Mouse (Mus musculus) midbrain, embryonic 16.5 days (tissue): ENCODE results near the gene Trim8. TPM values are rescaled to one million over a fixed set of nuclear protein-coding genes. Genes with fewer than 3 reads are reported as not detected.

Source experiments
- ATAC-seq: fragments of 200-750 bp; cut with Nextera tagmentation; 2 replicates; pipeline ENCODE4 v1.8.0; 2017; ENCODE audit warnings: moderate TSS enrichment
- H3K27ac ChIP-seq: fragments of 300-500 bp; sonication (generic); 2 replicates; pipeline ENCODE4 v1.5.1; 2014; ENCODE audit warnings: mild to moderate bottlenecking, low read length, mixed read lengths
- H3K27me3 ChIP-seq: fragments of 300-500 bp; sonication (generic); 2 replicates; pipeline ENCODE4 v1.6.1; 2014; ENCODE audit warnings: low read depth, low read length, mixed read lengths; ENCODE audit not compliant: control insufficient read depth, insufficient read depth
- H3K36me3 ChIP-seq: fragments of 300-500 bp; sonication (generic); 2 replicates; pipeline ENCODE4 v1.6.1; 2014; ENCODE audit warnings: mild to moderate bottlenecking, low read length, moderate library complexity, mixed read lengths; ENCODE audit not compliant: control insufficient read depth, insufficient read depth
- H3K4me1 ChIP-seq: fragments of 300-500 bp; sonication (generic); 2 replicates; pipeline ENCODE4 v1.6.1; 2014; ENCODE audit warnings: mild to moderate bottlenecking, low read length, mixed read lengths; ENCODE audit not compliant: control insufficient read depth, insufficient read depth
- H3K4me2 ChIP-seq: fragments of 300-500 bp; sonication (generic); 2 replicates; pipeline ENCODE4 v1.6.1; 2014; ENCODE audit warnings: mild to moderate bottlenecking, low read length, mixed read lengths
- H3K4me3 ChIP-seq: fragments of 300-500 bp; sonication (generic); 2 replicates; pipeline ENCODE4 v1.5.1; 2014; ENCODE audit warnings: low read depth, mild to moderate bottlenecking, low read length, moderate library complexity, mixed read lengths
- H3K9ac ChIP-seq: fragments of 300-500 bp; sonication (generic); 2 replicates; pipeline ENCODE4 v1.6.1; 2014; ENCODE audit warnings: low read depth, low read length, mixed read lengths
- H3K9me3 ChIP-seq: fragments of 300-500 bp; sonication (generic); replicated peaks from 2 replicates; pipeline ENCODE4 v1.6.1; 2014; ENCODE audit warnings: mild to moderate bottlenecking, low read length, mixed read lengths; ENCODE audit not compliant: control insufficient read depth, poor library complexity, severe bottlenecking
- WGBS: fragments of 180-500 bp; shearing (Covaris S2); extraction: QIAGEN DNeasy Blood & Tissue Kit; methylation state at CpG from one replicate; pipeline ENCODE4 v1.1.7; 2014; 5-methylcytosine and 5-hydroxymethylcytosine counted together
- polyA plus RNA-seq: library from polyadenylated mRNA; unstranded; fragments of >200 nt; fragmentation: Nextera tagmentation; extraction: Ambion mirVana; gene quantifications from 2 replicates; pipeline ENCODE4 v1.2.1, GENCODE M21; 2015

Gene Trim8
- polyA plus RNA-seq, 1 experiment from 2014 or later = 26.8 TPM

DNA sequence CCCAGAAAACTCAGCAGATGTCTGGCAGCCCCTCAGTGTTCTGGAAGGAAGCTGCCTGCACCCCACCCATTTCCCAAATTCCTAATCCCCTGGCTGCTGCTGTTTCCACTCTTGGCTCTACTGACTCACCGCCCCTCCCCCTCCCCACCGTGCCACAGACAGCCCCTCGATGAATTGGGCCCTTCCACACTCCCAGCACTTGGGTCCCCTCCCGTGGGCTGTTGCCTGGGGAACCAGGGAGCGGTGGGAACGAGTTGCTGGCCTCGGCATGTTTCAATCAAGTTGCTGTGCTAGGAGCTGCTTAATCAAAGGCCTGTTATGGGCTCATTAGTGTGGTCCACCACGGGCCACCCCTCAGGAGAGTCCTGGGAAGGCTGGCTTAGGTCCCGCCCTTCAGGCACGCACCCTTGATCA is 24.1 kb upstream of the Trim8 start:
- H3K4me2 ChIP-seq = no peak overlapping the region
- H3K4me3 ChIP-seq = no peak overlapping the region
- H3K9ac ChIP-seq = no peak overlapping the region
- H3K27ac ChIP-seq = no peak overlapping the region
- 22% methylated on average over 10 of the region's 10 CpGs for WGBS
- H3K9me3 ChIP-seq = no peaks in the 10 kb centered on the region
- H3K27me3 ChIP-seq = no peaks in the 10 kb centered on the region
- H3K4me1 ChIP-seq = peaks cover 13% of the 10 kb centered on the region
- no peak; the same call in 1 of the 2 replicates for ATAC-seq
- 0 out of 2 replicates have a peak, but pooled peaks cover 6% of the 10 kb centered on the region for H3K36me3 ChIP-seq

DNA sequence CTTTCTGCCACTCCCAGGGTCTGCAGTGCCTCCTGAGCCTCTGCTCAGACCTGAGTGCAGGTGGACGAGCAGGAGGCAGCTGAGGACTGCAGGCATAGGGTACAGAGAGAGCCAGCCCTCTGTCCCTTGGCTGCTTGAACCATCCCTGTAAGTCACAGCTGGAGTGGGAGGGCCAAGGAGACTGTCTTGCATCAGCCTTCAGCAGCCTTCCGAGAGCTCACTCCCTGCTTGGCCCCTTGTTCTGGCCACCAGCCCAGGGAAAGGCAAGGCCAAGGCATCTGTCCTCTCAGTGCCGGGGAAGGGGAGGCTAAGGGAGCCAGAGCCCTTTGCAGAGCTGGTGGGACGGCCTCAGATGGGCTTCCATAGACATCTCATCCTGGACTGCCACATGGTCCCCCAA is 23.3 kb upstream of the Trim8 start:
- WGBS = 82% methylated on average over 4 of the region's 4 CpGs
- 0 out of 2 replicates have a peak, but pooled peaks cover 6% of the 10 kb centered on the region for H3K36me3 ChIP-seq

DNA sequence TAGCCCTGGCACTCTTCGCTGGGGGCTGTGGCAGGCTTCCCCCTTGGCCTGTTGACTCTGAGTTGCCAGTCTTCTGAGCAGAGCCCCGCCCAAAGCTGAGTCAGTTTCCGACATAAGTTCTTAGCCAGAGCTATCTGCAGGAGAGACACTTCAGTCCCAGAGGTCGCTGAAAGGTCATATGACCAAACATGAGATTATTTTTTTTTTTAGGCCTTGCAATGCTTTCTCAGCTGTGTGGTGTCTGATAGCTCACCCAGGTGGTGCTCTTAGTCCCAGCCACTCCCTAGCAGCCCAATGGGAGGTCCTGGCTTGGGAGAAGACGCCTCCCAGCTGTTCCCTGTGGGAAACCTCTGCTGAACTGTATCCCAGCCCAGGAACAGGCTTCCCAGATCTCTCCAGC is 22.7 kb upstream of the Trim8 start:
- Histone ChIP-seq H3K9me3 (no peaks in the 10 kb centered on the region), H3K4me3 (no peak overlapping the region), H3K27me3 (no peaks in the 10 kb centered on the region), H3K9ac (no peak overlapping the region), H3K36me3 (0 out of 2 replicates have a peak, but pooled peaks cover 6% of the 10 kb centered on the region), H3K4me2 (no peak overlapping the region), H3K27ac (no peak overlapping the region), H3K4me1 (peaks cover 15% of the 10 kb centered on the region)
- no peak for ATAC-seq
- WGBS = 81% methylated on average over 5 of the region's 5 CpGs

More for the DNA sequence above, 23.3 kb upstream of the Trim8 start:
- ATAC-seq = no peak
- H3K9me3 ChIP-seq = no peaks in the 10 kb centered on the region
- no peak overlapping the region for H3K9ac ChIP-seq
- no peak overlapping the region for H3K4me3 ChIP-seq
- H3K27me3 ChIP-seq = no peaks in the 10 kb centered on the region
- H3K4me2 ChIP-seq = no peak overlapping the region
- peaks cover 13% of the 10 kb centered on the region for H3K4me1 ChIP-seq
- 0 out of 2 replicates have a peak overlapping the region, but pooled peaks have one; percentile 5 for H3K27ac ChIP-seq

DNA sequence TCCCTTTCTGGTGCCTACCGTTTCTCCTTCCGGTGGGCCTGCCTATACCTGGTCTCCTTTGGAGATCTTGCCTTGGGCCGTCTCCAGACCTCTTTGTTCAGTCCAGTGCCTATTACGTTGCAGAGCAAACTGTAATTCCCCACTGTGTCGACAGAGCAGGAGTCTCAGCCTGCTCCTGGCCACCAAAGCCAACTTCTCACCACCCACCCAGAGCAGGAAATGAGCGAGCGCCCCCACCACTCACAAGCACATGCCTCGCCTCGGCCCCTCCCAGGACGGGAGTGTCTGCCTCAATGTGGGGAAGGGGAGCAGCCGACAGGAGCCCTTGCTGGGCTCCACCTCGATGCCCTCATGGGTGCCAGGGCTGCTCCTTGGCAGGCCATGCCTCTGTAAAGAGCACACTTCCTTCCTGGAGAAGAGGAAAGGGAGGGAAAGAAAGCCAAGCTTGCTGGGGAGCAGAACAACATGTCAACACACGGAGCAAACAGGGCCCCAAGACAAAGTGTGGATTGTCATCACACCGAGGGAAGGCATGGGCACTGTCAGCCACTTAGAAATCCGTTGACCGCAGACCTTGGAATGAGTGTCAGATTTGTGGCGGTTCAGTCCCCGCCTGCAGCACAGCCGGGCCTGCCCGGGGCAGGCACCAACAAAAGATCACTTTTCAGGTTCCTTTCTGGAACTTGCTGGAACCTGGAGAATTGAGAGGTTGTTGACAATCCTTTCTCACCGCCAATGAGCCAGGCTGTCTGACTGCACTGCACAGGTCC is 22.0 kb upstream of the Trim8 start:
- Histone ChIP-seq H3K9me3 (no peaks in the 10 kb centered on the region), H3K4me2 (no peak overlapping the region), H3K4me1 (peaks cover 20% of the 10 kb centered on the region), H3K9ac (no peak overlapping the region), H3K36me3 (0 out of 2 replicates have a peak, but pooled peaks cover 6% of the 10 kb centered on the region), H3K27ac (no peak overlapping the region), H3K4me3 (no peak overlapping the region), H3K27me3 (no peaks in the 10 kb centered on the region)
- 79% methylated on average over 21 of the region's 21 CpGs for WGBS
- ATAC-seq = no peak

DNA sequence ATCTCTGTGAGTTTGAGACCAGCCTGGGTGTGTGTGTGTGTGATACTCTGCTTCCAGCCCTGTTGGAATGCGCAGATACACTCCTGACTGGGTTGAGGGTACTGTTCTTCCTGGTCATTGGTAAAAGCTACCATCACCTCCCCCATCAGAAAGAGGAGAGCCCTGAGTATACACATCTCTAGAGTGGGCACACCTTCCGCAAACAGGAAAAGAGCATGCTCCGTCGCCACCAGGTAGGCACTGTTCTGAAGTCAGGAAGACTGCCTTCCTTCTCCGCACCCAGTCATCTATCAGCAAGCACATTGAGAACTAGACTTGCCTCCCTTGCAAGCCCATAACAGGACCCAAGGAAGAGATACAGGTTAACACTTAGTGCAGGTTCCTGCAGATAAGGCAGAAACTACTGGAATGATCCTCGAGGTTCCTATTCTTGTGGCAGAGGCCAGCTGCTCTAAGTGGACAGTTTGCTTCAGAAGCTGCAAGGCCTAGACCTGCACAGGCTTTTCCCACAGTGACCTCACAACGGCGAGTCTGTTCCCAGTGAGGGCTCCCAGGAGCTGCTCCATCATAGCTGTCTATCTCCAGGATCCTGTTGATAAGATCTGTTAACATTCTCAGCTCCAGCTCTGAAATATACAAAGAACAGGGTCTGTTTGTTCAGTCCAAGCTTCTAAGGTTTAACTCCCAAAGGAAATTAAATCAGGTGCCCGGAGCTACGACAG is 20.7 kb upstream of the Trim8 start:
- WGBS = 65% methylated on average over 10 of the region's 10 CpGs
- H3K9me3 ChIP-seq = no peaks in the 10 kb centered on the region
- no peak for ATAC-seq
- no peak overlapping the region for H3K4me3 ChIP-seq
- no peaks in the 10 kb centered on the region for H3K27me3 ChIP-seq
- H3K9ac ChIP-seq = no peak overlapping the region
- H3K4me1 ChIP-seq = peaks cover 20% of the 10 kb centered on the region
- no peaks in the 10 kb centered on the region for H3K36me3 ChIP-seq
- H3K4me2 ChIP-seq = no peak overlapping the region
- peak overlapping the region; percentile 47; the same call in 1 of the 2 replicates for H3K27ac ChIP-seq

DNA sequence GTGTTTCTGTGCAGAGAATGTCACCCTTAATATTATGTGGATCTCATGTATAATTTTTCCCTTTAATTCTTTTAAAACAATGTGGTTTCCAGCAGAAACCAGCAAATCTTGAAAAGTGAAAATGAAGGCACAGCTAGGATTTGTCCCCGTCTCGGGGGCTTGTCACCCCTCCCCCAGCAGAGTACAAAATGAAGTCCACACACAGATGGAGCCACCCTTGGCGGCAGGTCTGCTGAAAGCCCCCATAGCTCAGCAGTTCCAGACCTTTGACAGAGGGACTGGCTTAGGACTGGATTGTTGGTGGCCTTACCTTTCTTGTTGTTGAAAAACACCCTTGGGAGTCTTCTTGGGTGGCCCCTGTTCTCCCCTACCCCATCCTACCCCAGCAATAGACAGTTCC is 20.1 kb upstream of the Trim8 start:
- Histone ChIP-seq H3K27ac (peak overlapping the region; percentile 47), H3K4me2 (no peak overlapping the region), H3K27me3 (no peaks in the 10 kb centered on the region), H3K9me3 (no peaks in the 10 kb centered on the region), H3K4me1 (peaks cover 20% of the 10 kb centered on the region), H3K36me3 (no peaks in the 10 kb centered on the region), H3K9ac (no peak overlapping the region), H3K4me3 (no peak overlapping the region)
- 5% methylated on average over 3 of the region's 3 CpGs for WGBS
- no peak for ATAC-seq

DNA sequence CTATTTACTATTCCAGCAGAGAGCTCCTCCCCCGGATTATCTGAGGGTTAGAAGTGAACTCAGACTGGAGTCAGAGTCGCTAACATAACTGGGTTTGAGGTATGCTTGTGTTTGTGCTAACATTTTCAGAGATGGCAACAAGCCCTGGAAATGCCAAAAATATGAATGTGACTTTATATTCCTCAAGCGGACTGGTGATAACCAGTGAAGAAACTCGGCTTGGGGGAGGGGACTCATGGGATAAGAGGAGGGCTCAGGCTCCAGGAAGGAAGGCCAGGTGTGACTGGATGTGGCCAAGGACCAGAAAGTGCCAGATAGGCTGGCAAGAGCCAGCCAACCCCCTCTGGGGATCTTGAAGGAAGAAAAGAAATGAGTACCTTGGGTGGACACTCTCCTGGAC is 19.7 kb upstream of the Trim8 start:
- no peaks in the 10 kb centered on the region for H3K27me3 ChIP-seq
- H3K4me1 ChIP-seq = peaks cover 20% of the 10 kb centered on the region
- H3K9ac ChIP-seq = no peak overlapping the region
- no peaks in the 10 kb centered on the region for H3K36me3 ChIP-seq
- H3K4me3 ChIP-seq = no peak overlapping the region
- no peaks in the 10 kb centered on the region for H3K9me3 ChIP-seq
- WGBS = 16% methylated on average over 4 of the region's 4 CpGs
- H3K4me2 ChIP-seq = no peak overlapping the region
- H3K27ac ChIP-seq = peak overlapping the region; percentile 47
- ATAC-seq = no peak

DNA sequence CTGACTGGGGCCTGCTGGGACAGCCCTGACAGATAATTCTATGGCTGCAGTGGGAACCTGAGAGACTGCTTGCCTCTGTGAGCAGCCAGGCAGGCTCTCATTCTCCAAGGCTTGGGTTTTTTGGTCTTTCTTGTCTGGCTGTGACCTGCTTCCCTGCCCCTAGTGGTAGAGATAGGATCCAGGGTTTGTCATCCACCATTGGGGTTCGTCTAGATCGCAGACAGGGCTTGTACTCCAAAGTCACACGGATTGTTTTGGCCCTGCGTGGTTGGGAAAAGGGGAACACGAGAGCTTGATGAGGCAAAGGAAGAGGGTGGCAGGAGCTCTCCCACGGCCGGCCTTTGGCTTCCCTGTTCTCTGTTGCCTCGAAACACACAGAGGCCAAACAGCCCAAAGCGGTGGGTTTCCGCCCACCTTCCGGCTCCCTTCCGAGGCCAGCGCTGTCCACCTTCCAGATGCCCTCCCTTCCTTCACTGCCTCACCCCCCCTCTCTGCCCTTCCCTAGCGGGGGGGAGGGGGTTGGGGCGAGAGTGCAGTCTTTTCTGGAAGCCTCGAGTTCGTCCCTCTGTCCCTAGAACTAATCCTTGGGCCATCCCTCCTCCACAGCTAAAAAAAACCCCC is 18.5 kb upstream of the Trim8 start:
- Histone ChIP-seq H3K4me2 (no peak overlapping the region), H3K27me3 (no peaks in the 10 kb centered on the region), H3K4me1 (peaks cover 20% of the 10 kb centered on the region), H3K4me3 (no peak overlapping the region), H3K9ac (no peak overlapping the region), H3K9me3 (no peaks in the 10 kb centered on the region), H3K27ac (no peak overlapping the region), H3K36me3 (peaks cover 5% of the 10 kb centered on the region; the same call in 1 of the 2 replicates)
- no peak for ATAC-seq
- WGBS = 25% methylated on average over 16 of the region's 17 CpGs
